Mouse (Mus musculus) T-cell, adult 2 months (primary cell): ENCODE data around the gene Rgs7bp.
"Not testable (repeated sequence)": the region's sequence is repeated elsewhere in the genome, so short reads cannot be mapped to it uniquely, and the experiment has no call there.

Experiments
- DNase-seq: peaks from one replicate; pipeline ENCODE4 v3.0.0; 2022; ENCODE audit warnings: low spot score

Gene Rgs7bp

DNA sequence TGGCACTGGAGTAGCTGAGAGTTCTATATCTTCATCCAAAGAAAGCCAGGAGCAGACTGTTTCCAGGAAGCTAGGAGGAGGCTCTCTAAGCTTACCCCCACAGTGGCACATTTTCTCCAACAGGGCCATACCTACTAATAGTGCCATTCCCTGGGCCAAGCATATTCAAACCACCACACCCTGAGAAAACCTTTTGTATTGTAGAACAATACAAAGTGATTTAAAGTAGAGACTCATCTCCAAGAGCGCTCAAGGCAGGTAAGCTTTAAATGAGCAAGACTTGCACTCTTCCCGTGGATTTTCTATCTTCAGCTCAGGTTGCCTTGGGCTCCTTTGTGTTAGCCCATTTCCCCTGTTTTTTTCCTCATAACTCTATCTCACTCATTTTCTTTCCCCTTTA lies 118.1 kb downstream of the Rgs7bp start:
- no peak for DNase-seq

- no peak for DNase-seq
Measured at GRCm38 (mm10) chr13:104931635-104932532, 122.8 kb downstream of the Rgs7bp start.

DNA sequence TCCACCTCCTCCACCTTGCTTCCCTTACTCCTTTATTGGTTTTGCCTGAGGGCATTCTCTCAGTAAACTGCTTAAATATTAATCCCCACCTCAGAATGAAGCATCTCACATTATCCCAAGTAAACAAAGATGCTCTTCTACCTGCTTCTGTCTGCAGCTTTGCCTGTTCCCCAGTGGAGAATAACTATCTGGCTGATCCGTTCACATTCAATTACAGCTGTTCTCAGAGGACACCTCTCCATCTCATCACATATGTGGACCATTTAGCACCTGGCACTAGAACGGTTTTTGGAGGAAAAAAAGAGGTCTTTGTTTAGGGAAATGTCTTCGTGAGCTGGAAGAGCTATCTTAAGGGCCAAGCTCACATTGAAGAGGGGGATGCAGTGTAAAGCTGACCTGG lies 123.9 kb downstream of the Rgs7bp start:
- no peak for DNase-seq

GRCm38 (mm10) chr13:104918663-104919062 lies 136.1 kb downstream of the Rgs7bp start:
- peak; percentile 4 for DNase-seq

DNA sequence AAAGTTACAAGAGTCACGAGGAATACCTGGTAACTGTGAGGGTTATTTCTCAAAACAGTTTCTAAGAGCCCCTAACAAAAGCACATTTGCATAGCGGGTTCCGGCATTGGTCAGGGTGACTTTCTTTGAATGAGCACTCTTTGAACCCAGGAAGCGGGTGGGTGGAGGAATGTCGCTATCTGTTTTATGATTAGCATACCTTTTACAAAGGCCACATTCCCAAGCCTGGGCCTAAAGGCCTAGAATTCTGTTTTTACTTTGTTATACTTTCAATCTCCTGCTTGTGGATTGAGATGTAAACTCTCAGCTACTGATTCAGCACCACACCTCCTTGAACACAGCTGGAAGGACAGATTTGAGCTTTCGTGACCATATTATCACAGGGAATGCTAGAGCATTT lies 138.0 kb downstream of the Rgs7bp start:
- DNase-seq, result not testable (repeated sequence)

- no peak for DNase-seq
Measured at GRCm38 (mm10) chr13:104916106-104916505, 138.6 kb downstream of the Rgs7bp start.

- DNase-seq, result no peak
Measured at GRCm38 (mm10) chr13:104914288-104914895, 140.3 kb downstream of the Rgs7bp start.

- not testable (repeated sequence) for DNase-seq
Measured at GRCm38 (mm10) chr13:104911626-104912025, 143.1 kb downstream of the Rgs7bp start.

DNA sequence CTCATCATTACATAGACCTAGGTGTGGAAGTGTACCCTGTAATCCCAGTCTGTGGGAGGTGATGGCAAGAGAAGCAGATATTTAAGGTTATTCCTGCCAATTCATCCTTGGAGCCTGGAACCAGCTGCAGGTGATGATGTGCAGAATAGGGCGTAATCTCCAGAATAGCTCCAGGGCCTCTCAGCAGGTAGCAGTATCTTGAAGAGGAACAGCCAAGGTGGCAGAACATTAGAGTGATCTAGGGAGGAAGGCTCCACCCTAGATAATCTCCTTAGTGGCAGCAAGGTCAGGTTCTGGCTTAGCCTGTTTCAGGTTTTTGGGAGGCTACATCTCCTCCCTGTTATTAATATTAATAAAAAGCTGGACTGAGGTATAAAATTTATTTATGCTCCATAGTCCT lies 143.7 kb downstream of the Rgs7bp start:
- DNase-seq, result not testable (repeated sequence)

DNA sequence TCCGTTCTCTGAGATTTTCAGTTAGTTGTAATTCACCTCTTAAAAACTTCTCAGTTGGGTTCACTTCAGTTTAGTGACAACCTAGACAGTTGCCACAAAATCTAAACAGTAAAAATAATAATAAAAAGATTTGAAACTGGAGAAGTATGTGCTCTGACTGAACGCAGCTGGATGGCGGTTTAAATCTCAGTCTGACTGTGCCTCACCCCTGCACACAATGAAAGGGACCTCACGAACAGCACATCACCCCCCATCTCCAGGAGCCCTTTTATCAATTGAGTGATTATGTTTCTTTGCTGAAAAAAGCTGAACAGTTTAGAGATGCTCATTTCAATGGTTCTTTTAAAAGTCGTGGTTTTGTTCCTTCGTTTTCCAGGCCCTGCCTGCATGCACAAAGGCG lies 146.0 kb downstream of the Rgs7bp start:
- DNase-seq, result no peak
